Mouse (Mus musculus) frontal cortex, adult 2 months (tissue): ENCODE data around the gene Ltv1. TPM values are rescaled to one million over a fixed set of nuclear protein-coding genes. Genes with fewer than 3 reads are reported as not detected.

ENCODE experiments used
- DNase-seq, 2 experiments: peaks; one replicate each; pipeline ENCODE4 v3.0.0; 2022; ENCODE audit warnings: low spot score in 1 of 2; ENCODE audit errors: extremely low spot score in 1 of 2
- polyA plus RNA-seq: library from polyadenylated mRNA; depleted of rRNA; stranded (reverse); fragments of >200 nt; gene quantifications from 2 replicates; pipeline ENCODE4 v1.2.3, GENCODE M21; 2012; rRNA removed

Ltv1 gene
- polyA plus RNA-seq, 1 experiment: 21.5 TPM

- no peak for DNase-seq
Observed at GRCm38 (mm10) chr10:13135276-13135675, 57.7 kb downstream of the Ltv1 start.

- DNase-seq: peak in 1 of 2 experiments; percentile 16
Observed at GRCm38 (mm10) chr10:13133850-13134249, 59.1 kb downstream of the Ltv1 start.

Other genes with a start within 250 kb of the Ltv1 start
- gene Stx11, start 228.9 kb downstream of the Ltv1 start, polyA plus RNA-seq: 0.16 and 0.19 TPM in 2 replicates
- gene Sf3b5, start 187.8 kb downstream of the Ltv1 start, polyA plus RNA-seq: 20.8 and 23.9 TPM in 2 replicates
- gene Plagl1, start 132.7 kb downstream of the Ltv1 start, polyA plus RNA-seq: 21.4 and 25.9 TPM in 2 replicates
- not detected in 2 replicates for gene Zc2hc1b, start 15.1 kb downstream of the Ltv1 start, polyA plus RNA-seq